Mouse (Mus musculus): ENCODE data around the gene Trf.

Trf gene

GRCm38 (mm10) chr9:103230151-103230951 is at the start of gene Trf, which contains the start of gene Gm20425:
Gene Trf (minus strand): TSS chr9:103230444.
Gene Gm20425 (minus strand): TSS chr9:103230307.
- DNase-seq (ENCODE audit: low spot score in 2 of 2), result peak; percentile 55 to 71

DNA sequence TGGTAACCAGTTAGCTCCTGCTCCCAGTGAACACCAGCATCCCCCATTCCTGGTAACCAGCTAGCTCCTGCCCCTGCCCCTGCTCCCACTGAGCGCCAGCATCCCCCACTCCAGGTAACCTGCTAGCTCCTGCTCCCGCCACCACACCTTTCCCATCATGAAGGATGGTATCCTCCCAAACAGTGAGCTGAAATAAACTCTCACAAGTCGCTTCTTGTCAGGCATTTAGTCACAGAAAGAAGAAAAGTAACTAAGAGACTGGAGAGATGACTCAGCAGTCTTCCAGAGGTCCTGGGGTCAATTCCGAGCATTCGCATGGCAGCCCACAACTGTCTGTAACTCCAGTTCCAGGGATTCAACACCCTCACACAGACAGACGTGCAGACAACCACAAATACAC is 46.6 kb upstream of the Trf start:
- DNase-seq (ENCODE audit: low spot score in 2 of 2), result no peak

DNA sequence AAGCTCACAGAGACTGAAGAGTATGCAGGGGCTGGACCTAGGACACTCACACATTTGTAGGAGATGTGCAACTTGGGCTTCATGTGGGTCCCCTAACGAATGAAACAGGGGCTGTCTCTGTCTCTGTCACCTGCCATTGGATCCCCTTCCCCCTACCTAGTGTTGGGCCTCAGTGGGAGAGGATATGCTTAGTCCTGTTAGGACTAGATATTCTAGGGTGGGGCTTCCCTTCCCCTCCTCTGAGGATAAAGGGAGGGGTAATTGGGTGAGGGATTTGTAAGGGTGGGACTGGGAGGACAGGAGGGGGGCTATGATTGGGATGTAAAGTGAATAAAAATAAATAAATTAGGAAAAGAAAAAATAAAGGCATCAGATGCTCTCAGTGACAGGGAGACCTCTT is 45.4 kb upstream of the Trf start:
- DNase-seq (ENCODE audit: low spot score in 2 of 2), result no peak

DNA sequence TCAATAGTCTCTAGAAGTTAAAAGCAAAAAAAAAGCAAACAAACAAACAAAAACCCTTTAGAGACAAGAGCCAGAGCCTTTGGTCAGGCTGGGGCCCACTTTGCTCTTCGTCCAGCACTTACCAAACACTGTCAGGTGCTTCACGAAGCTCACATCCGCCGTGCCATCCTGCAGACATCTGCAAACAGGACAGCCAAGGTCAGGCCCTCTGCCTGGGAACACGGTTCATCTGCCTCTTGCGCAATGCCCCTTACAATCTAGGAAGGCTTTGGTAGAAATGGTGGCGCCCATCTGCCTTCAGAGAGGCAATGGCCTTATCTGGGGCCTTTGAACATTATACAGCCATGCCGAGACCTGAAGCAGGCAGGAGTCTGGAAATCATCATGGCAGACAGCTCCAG is 44.6 kb upstream of the Trf start:
- DNase-seq (ENCODE audit: low spot score in 2 of 2), result no peak

- no peak for DNase-seq (ENCODE audit: low spot score in 2 of 2)
These were observed 40.9 kb upstream of the Trf start for GRCm38 (mm10) chr9:103271104-103271503.

- DNase-seq (ENCODE audit: low spot score in 2 of 2), result no peak
These were observed 35.5 kb upstream of the Trf start for GRCm38 (mm10) chr9:103265778-103266177.

DNA sequence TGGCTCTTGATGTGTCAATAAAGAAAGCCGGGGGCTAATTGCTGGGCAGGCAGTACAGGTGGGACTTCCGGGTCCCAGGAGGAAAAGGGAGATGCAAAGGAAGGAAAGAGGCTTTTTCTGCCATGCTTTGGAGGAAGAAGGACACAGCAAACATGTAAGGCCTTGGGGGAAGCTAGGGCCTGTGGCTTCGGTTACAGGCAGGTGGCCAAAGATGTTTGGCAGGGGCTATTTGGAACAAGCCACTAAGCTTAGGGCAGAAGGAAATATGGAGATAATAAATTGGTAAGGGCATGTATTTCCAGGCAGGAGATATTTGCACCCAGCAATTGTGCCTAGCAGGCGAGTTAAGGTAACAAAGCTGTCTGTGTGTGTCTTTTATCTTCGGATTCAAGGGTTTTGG is 22.7 kb upstream of the Trf start:
- no peak for DNase-seq (ENCODE audit: low spot score in 2 of 2)

DNA sequence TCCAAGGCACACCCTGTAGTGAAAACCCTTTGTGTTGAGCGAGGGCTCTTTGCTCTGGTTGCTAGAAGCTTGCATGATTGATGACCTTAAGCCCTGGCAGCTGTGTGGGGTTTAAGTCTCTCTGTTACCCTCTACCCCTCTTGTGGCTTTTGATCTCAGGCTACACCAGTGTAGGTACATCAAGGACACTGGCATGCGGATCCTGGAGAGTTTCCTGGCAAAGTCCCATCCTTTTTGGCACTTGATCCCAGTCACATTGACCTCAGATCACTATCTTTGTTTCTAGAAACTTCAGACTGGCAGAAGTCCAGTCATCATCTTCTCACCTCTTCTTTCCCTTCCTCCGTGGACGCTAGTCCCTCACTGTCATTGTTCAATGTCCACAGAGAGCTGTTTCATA is 18.4 kb upstream of the Trf start:
- DNase-seq (ENCODE audit: low spot score in 2 of 2), result no peak

- DNase-seq (ENCODE audit: low spot score in 2 of 2), result no peak
These were observed 16.4 kb upstream of the Trf start for GRCm38 (mm10) chr9:103246526-103247168.

- DNase-seq (ENCODE audit: low spot score in 2 of 2), result no peak
These were observed 13.4 kb upstream of the Trf start for GRCm38 (mm10) chr9:103243640-103244039.

GRCm38 (mm10) chr9:103241206-103241605 is 11.0 kb upstream of the Trf start:
- no peak for DNase-seq (ENCODE audit: low spot score in 2 of 2)

- no peak for DNase-seq (ENCODE audit: low spot score in 2 of 2)
These were observed 9.2 kb upstream of the Trf start for GRCm38 (mm10) chr9:103239471-103239870.

DNA sequence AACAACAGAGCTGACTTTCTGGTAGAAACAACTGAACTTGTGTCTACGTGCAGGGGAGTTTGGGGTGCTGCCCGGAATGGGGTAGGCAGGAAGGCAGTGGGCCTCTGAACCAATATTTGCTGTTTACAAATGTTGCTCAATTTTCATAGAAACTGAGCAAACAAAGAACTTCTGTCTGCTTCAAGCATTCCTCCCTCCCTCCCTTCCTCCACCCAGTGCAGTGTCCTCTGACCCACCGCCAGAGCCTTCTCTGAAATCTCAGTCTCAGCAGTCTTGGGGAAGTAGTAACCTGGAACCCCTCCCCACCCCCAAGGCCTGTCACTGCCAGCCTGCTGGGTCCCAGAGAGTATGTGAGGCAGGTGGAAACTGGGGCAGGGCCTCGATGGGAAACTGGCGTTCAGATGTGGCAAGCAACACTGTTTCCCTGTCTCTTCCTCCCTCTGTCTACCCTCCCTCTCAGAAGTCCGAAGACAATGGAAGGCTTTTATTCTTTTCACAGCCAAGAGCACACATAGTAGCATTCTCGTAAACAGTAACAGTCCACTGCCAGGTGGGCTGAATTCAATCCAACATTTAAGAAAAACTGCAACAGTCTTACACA is 4.4 kb upstream of the Trf start:
- no peak for DNase-seq (ENCODE audit: low spot score in 2 of 2)

- DNase-seq (ENCODE audit: low spot score in 2 of 2), result no peak
These were observed 3.8 kb upstream of the Trf start for GRCm38 (mm10) chr9:103234059-103234458.

DNA sequence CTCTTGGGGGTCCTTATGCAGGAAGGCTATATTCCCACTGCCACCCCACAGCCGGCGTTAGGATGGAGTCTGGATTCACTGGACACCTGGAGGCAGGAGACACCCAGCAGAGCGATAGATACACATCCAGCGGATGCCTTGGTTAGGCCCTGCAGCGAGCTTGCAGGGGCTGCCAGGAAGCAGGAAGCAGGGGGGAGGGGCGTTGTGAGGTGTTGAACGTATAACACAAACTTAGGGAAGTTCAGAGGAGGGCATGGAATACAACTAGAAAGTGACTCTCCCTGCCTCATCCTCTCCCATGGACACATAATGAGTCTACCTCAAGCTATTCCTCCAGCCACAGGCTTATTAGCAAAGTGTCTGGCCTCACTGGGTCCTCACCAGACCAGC is 2.8 kb upstream of the Trf start:
- DNase-seq (ENCODE audit: low spot score in 2 of 2), result no peak

DNA sequence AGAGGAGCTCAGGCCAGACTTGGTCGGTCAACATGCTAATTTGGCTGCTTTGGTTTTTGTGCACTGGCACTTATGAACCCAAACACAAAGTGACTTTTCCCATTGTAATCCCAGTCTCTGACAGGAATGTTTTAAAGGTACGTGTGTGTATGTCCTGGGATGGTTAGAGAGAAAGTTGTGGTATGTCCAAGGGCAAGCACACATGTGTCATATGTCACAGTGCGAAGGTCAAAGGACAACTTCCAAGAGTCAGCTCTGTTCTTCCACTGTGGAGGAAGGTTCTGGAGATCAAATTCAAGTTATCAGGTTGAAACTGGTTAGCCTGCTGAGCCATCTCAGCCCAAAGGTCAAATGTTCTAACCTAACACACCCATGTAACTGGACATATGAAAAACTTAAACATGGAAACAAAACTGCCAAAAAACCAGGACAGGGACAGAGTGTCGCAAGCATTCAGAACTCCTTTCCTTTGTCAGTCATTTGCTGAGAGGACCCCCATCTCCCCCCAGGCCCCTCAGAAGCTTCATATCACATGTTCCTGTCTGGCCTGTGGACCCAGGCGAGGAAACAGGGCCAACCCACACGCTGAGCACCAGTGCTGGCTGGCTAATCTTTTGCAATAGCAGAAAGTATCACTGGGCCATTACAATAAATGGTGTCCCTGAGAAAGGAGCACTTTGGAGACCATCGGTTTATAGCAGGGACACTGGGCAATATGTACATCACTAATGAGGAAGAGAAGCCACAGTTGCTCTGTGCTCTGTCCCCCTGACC is 2.2 kb upstream of the Trf start:
- no peak for DNase-seq (ENCODE audit: low spot score in 2 of 2)

- DNase-seq (ENCODE audit: low spot score in 2 of 2), result no peak
These were observed 992 bp downstream of the Trf start for GRCm38 (mm10) chr9:103229037-103229867.

DNA sequence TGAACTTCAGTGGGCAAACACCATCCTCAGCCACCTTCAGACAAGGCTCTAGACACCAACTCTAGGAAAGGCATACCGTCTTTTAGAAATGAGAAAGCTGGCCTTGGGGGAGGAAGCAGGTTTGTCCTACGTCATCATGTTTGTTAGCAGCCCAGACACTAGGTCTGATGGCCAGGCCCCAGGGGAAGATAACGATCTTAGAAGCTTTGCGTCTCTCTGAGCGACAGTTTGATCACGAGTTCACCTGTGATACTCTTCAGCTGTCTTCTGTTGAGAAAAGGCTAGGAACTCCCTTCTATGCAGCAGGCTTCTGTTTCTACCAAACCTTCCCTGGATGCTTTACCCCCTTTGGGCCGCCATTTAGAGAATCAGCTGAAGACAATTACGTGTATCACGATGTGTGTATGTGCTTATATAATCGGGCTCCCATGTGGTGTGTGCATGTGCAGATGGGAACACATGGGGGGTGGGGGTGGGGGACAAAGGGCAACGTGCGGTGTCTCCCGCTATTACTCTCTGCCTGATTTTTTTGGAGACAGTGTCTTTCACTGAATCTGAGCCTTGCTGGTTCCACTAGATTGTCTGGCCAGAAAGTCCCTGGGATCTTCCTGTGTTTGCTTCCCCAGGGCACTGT is 1.8 kb downstream of the Trf start:
- peak; percentile 20 to 28 for DNase-seq (ENCODE audit: low spot score in 2 of 2)

GRCm38 (mm10) chr9:103227760-103228159 is 2.5 kb downstream of the Trf start:
- DNase-seq (ENCODE audit: low spot score in 2 of 2), result no peak

GRCm38 (mm10) chr9:103226806-103227205 is 3.4 kb downstream of the Trf start:
- no peak for DNase-seq (ENCODE audit: low spot score in 2 of 2)

DNA sequence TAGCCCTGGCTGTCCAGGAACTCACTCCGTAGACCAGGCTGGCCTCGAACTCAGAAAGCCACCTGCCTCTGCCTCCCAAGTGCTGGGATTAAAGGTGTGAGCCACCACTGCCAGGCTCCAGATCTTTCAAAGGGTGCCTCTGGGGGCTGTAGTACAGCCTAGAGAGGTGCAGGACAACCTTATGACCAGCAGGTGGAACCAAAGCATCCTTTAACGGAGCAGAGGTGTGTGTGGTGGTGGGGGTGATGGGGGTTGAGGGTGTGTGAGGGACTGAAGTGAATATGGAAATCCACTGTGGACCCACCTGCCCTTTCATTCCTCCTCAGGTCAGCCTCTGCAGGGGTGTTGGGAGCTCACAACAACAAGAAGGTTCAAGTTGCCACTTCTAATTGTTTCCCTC is 4.8 kb downstream of the Trf start:
- DNase-seq (ENCODE audit: low spot score in 2 of 2), result peak; percentile 23 to 35
